Mouse (Mus musculus): ENCODE measurements around the gene Stk38. TPM values are rescaled to one million over a fixed set of nuclear protein-coding genes. Genes with fewer than 3 reads are reported as not detected.

Stk38 gene
- 10 to 100 TPM in 1 of 2 experiments, 1 to 10 TPM in 1; 5.5 to 66.1 TPM for polyA plus RNA-seq (2012; fragmentation: generic; extraction: Trizol)

GRCm38 (mm10) chr17:29007641-29008325 is at the start of gene Stk38:
Stk38 (minus strand) TSS chr17:29007995.

GRCm38 (mm10) chr17:29032274-29033069 is 24.7 kb upstream of the Stk38 start, which contains the start of gene Srsf3:
Srsf3 (plus strand) TSS chr17:29032628.

DNA sequence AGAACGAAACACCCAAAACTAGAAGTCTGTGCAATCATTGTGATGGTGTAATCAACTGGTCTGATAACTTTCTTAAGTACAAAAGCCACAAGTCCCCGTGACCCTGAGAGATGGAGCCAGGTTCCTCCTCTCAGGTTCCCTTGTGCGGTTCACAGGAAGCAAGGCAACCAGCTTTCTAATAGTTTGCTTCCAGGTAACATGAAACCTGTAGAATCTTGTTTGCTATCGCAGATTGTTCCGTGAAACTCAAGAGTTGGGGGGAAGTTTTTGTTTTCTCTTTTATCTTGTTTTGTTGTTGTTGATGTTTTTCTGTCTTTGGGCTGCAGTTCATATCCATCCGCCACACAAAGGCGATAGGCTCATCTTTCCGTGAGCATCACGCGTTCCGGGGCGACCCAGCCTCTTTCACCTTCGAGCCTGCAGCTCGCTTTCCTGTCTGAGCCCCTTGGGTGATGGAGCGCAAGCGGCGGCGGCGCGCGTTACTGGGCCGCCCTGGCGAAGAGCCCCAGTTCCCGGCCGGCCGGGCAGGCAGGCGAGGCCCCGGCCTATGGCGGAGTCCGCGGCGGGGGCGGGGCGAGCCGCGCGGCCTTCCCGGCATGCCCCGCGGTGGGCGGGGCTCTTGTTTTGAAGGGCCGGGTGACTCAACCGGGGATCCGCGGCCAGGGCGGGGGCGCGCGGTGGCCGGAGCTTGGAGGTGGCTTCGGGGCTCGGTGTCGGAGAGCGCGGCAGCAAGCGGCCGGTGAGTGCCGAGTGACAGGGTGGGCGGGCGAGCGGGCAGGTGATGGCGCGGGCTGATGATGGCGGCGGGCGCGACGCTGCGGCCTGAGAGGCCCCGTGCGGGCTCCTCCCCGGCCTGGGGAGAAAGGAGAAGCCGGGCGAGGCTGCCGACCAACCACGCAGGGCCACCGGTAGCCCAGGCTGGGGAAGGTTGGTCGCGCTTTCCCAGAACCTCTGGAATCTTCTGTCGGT is 55.7 kb downstream of the Stk38 start, which contains the start of gene Kctd20:
Gene Kctd20, plus strand, starts transcription at position 120 of the 969 bp plus-strand sequence.

DNA sequence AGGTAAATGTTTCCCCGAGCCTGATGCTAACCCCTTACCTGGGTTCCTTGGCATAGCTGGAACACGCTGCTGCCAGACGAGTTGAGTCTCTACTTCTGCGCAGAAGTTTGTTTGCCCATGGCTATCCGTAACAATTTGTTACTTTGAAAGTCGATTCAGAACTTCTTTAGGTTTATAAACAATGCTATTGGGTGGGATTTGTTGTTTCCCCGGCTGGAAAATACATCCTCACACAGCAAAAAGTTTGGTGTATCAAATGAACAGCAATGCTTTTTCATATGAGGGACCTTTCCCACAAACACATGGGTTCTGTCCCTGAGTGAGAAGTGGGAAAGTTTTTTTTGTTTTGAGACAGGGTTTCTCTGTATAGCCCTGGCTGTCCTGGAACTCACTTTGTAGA is 64.1 kb downstream of the Stk38 start, which contains the start of gene Pxt1:
Gene Pxt1, minus strand, starts transcription at position 101 of the 400 bp plus-strand sequence.

Other genes with a start within 250 kb of the Stk38 start
- gene Mapk13, start 238.7 kb downstream of the Stk38 start, polyA plus RNA-seq (2012; fragmentation: generic; extraction: Trizol), result under 1 TPM in 1 of 2 experiments, not detected in 1; 0.22 TPM
- gene Brpf3, start 206.9 kb downstream of the Stk38 start, polyA plus RNA-seq (2012; fragmentation: generic; extraction: Trizol), result 10 to 100 TPM in 1 of 2 experiments, 1 to 10 TPM in 1; 4.2 to 16.9 TPM
- not detected for gene Pnpla1, start 149.6 kb downstream of the Stk38 start, polyA plus RNA-seq (2012; fragmentation: generic; extraction: Trizol)
- gene 4930539E08Rik, start 92.7 kb downstream of the Stk38 start, polyA plus RNA-seq (2012; fragmentation: generic; extraction: Trizol), result under 1 TPM; under 0.01 to 0.01 TPM
- gene Pxt1, start 64.2 kb downstream of the Stk38 start, polyA plus RNA-seq (2012; fragmentation: generic; extraction: Trizol), result not detected
- gene Kctd20, start 56.0 kb downstream of the Stk38 start, polyA plus RNA-seq (2012; fragmentation: generic; extraction: Trizol), result 10 to 100 TPM; 14.4 to 51.0 TPM
- gene Srsf3, start 24.6 kb upstream of the Stk38 start, polyA plus RNA-seq (2012; fragmentation: generic; extraction: Trizol), result 100 to 1,000 TPM in 1 of 2 experiments, 10 to 100 TPM in 1; 33.1 to 103 TPM
- 100 to 1,000 TPM; 177 to 319 TPM for gene Cdkn1a, start 83.0 kb upstream of the Stk38 start, polyA plus RNA-seq (2012; fragmentation: generic; extraction: Trizol)
- under 1 TPM; 0.02 to 0.25 TPM for gene Rab44, start 106.2 kb upstream of the Stk38 start, polyA plus RNA-seq (2012; fragmentation: generic; extraction: Trizol)
- under 1 TPM; 0.13 to 0.22 TPM for gene Cpne5, start 230.2 kb upstream of the Stk38 start, polyA plus RNA-seq (2012; fragmentation: generic; extraction: Trizol)